Mouse (Mus musculus) erythroblast, embryonic 14.5 days (primary cell): Measurements from ENCODE around the gene Fam83e. TPM values are rescaled to one million over a fixed set of nuclear protein-coding genes. Genes with fewer than 3 reads are reported as not detected.

ENCODE experiments used
- H3K27me3 ChIP-seq: 2 replicates; pipeline ENCODE4 v1.6.1; 2012; ENCODE audit warnings: inconsistent platforms; ENCODE audit not compliant: control insufficient read depth
- H3K36me3 ChIP-seq: 2 replicates; pipeline ENCODE4 v1.6.1; 2012; ENCODE audit warnings: mild to moderate bottlenecking, inconsistent platforms; ENCODE audit not compliant: control insufficient read depth
- H3K4me1 ChIP-seq: 2 replicates; pipeline ENCODE4 v1.6.1; 2012; ENCODE audit warnings: inconsistent platforms; ENCODE audit not compliant: control insufficient read depth
- H3K4me3 ChIP-seq: replicated peaks from 2 replicates; pipeline ENCODE3; 2012; ENCODE audit warnings: moderate library complexity, mild to moderate bottlenecking, inconsistent platforms
- H3K9me3 ChIP-seq: 2 replicates; pipeline ENCODE4 v1.6.1; 2012; ENCODE audit warnings: low read length, inconsistent platforms, mixed read lengths; ENCODE audit not compliant: control insufficient read depth
- GATA1 ChIP-seq: IDR thresholded peaks from 2 replicates; pipeline ENCODE4 v1.6.1; 2012; ENCODE audit warnings: low read length, inconsistent platforms, mixed read lengths
- TAL1 ChIP-seq: IDR thresholded peaks from 3 replicates; pipeline ENCODE4 v1.6.1; 2012; ENCODE audit warnings: low read length, inconsistent platforms, mixed read lengths
- polyA plus RNA-seq: library from polyadenylated mRNA; stranded (reverse); fragments of >175 nt; gene quantifications from 2 replicates; pipeline ENCODE4 v1.2.3, GENCODE M21; 2012

The Fam83e gene
- polyA plus RNA-seq, 1 experiment, result 0.11 TPM

DNA sequence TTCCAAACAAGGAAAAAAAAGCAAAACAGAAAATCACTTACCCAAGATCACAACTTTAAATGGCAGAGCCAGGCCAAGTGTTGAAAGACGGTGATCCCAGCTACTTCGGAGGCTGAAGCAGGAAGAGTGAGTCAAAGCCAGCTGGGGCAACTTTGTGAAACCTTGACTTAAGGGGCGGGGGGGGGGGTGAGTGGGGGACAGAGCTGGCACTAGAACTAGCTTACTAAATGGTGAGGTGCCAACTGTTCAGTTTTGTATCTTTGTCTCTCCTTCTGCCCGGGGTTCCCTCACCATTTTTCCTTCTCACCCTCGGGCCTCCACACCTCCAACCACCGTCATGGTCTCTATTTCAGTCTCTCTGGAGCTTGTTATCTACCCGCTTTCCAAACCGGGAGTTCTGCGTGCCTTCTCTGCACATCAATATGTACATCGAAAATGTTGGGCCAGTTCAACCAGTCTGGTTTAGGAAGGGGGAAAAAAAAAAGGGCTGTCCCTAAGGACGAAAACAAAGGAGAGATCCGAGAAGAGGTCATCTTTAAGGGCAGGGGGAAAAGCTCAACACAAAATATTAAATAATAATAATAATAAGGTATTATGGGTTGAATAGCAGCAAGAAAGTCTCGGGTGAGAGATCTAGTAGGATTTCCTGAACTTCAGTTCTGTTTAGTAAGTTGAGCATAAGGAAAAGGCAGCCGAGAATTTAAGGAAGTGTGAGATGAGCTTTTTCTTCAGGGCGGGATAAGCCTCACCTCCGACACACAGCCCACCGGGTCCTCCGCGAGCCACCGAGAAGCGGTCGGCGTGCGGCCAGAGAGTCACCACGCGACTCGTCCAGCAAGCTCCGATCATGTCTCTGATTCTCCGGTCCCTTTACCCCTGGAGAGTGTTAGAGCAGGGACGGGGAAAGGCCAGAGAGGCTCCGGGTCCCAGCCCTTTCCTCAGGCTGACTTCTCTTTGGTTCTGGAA is 3.8 kb upstream of the Fam83e start:
- no peaks in the 10 kb centered on the region for H3K27me3 ChIP-seq
- peak overlapping the region; percentile 83 for H3K4me3 ChIP-seq
- peaks cover 56% of the 10 kb centered on the region for H3K36me3 ChIP-seq
- TF ChIP-seq TAL1 (no peak), GATA1 (no peak)
- H3K9me3 ChIP-seq, result no peaks in the 10 kb centered on the region
- H3K4me1 ChIP-seq, result peaks cover 74% of the 10 kb centered on the region

DNA sequence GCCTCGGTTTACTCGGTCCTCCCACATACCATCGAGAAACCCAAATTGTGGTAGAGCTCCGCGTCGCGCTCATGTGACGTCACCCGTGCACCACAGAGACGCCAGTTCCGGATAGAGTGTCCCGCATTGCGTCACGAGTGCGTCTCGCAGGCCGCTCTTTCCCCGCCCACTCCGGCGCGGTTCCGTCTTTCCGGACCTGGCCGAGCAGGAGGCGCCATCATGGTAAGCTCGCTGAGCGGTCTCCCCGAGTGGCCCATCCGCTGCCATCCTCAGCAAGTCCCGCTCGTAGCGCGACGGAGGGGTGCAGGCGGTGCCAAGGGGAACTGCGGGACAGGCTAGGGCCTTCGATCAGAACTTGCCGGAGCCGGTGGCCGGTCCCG is 3.1 kb upstream of the Fam83e start, which contains the start of gene Sphk2:
Gene Sphk2, minus strand, starts transcription at position 85 of the 380 bp plus-strand sequence.
- Histone ChIP-seq H3K9me3 (no peaks in the 10 kb centered on the region), H3K4me1 (peaks cover 67% of the 10 kb centered on the region), H3K4me3 (peak within 1 kb of the TSS; percentile 83), H3K36me3 (peaks cover 56% of the 10 kb centered on the region), H3K27me3 (no peaks in the 10 kb centered on the region)
- TF ChIP-seq TAL1 (no peak), GATA1 (no peak)

DNA sequence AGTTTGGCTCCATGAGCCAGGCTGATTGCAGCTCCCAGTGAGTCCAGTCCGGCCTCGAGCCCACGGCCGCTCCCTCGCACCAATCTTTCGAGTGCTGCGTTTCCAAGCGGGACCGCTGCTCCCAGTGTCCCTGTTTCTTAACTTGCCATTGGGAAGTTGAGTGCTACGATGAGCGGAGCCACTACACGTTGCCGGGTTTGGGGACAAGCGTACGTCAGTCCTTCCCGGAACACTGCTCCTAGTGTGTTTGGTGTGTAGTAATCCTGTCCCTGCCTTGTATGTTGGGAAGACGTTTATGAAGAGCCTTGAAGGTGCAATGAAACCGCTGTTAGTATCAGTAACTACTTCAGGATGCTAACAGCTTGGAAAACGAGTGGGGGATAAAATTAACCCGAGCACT is 2.7 kb upstream of the Fam83e start:
- TF ChIP-seq GATA1 (no peak), TAL1 (no peak)
- Histone ChIP-seq H3K36me3 (peaks cover 56% of the 10 kb centered on the region), H3K27me3 (no peaks in the 10 kb centered on the region), H3K9me3 (no peaks in the 10 kb centered on the region), H3K4me1 (peaks cover 63% of the 10 kb centered on the region), H3K4me3 (peak overlapping the region; percentile 83)

DNA sequence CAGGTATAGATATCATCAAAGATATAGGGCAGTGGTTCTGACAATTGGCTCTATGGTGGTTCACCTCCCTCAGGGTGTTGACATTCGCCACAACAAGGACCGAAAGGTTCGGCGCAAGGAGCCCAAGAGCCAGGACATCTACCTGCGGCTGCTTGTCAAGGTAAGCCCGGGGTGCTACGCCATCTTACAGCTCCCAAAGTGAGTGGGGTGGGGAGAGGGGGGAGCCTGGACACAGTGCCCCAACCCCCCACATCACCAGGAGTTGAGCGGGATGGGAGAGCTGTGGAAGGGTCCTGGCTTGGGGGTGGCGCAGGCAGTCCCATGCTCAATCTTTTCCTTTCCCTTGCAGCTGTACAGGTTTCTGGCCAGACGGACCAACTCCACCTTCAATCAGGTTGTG is 1.8 kb upstream of the Fam83e start:
- H3K4me1 ChIP-seq, result peaks cover 55% of the 10 kb centered on the region
- no peaks in the 10 kb centered on the region for H3K9me3 ChIP-seq
- peak overlapping the region; percentile 83 for H3K4me3 ChIP-seq
- TF ChIP-seq TAL1, result no peak
- H3K27me3 ChIP-seq, result no peaks in the 10 kb centered on the region
- peaks cover 56% of the 10 kb centered on the region for H3K36me3 ChIP-seq

DNA sequence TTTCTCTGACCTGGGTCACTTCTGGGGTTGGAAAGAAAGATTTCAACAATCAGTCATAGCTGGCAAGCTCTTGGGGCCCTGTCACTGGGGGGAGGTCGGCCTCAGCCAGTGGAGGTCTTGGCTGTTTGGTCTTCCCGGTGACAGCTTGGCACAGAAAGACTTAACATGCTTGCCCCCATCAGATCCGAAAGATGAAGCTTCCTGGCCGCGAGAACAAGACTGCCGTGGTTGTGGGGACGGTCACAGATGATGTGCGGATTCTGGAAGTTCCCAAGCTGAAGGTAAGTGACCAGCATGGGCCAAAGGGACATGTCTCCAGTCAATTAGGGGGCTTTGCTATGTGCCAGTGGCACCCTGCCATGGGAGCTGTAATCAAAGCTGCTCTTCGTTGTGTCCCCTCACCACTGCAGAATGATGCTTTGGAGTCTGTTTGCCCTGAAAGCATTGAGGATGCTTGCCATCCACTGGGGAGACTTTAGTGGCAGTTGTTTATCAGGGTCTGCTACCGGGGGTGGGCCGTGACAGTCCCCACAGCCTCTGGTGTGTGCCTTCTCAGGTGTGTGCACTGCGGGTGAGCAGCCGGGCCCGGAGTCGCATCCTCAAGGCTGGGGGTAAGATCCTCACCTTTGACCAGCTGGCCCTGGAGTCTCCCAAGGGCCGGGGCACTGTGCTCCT is 1.1 kb upstream of the Fam83e start:
- H3K27me3 ChIP-seq, result no peaks in the 10 kb centered on the region
- H3K36me3 ChIP-seq, result peaks cover 63% of the 10 kb centered on the region
- peak overlapping the region; percentile 83 for H3K4me3 ChIP-seq
- TF ChIP-seq GATA1, result no peak
- TF ChIP-seq TAL1, result no peak
- peaks cover 48% of the 10 kb centered on the region for H3K4me1 ChIP-seq
- no peaks in the 10 kb centered on the region for H3K9me3 ChIP-seq

DNA sequence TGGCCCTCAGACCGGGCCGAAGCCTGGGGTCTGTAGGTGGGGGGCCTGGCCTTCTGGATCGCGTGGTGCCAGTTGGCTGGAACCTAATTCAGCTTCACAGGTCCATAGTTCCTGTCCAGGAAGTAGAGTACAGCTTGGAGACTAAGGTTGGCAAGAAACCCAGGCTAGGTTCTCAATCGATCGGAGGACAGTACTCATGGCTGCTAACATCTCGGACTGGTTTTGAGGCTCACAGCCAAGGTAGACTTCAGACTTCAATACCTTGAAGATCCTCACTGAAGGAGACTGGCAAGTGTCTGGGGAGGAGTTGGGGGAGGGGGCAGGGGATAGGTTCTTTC is 191 bp downstream of the Fam83e start:
- no peak for TF ChIP-seq GATA1
- no peak for TF ChIP-seq TAL1
- H3K27me3 ChIP-seq, result no peaks in the 10 kb centered on the region
- H3K9me3 ChIP-seq, result no peaks in the 10 kb centered on the region
- peaks cover 76% of the 10 kb centered on the region for H3K36me3 ChIP-seq
- H3K4me3 ChIP-seq, result no peak overlapping the region
- H3K4me1 ChIP-seq, result peaks cover 35% of the 10 kb centered on the region

DNA sequence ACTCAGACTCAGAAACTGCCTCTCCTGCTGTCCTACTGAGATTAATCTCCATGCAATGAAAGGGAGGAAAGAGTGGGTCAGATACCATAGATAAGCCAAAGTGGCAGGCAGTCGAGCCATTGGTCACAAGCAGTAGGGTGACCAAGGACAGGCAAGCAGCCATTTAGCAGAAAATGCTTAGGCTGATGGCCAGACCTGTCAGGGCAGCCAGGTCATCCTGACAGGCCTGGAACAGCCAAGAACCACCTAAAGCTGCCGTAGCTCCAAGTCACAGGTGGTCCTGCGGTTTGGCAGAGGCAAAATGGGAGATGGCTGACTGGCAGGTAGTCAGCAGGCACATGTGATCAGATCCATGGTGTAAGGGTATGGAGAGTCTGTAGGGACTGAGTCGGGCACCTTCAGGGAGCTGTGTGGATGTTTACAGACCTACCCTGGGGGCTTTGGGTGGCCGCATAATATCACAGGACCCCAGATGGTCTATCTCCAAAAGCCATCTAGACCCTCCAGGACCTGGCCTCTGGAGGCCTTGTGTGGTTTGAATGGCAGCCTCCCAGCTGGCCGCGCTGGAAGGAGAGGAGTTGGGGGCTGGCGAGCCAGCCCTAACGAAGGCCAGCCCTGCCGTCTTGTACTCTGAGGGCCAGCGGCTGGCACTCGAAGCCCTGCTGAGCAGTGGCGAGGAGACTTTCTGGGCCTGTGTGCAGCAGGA is 783 bp downstream of the Fam83e start:
- TF ChIP-seq TAL1 (no peak), GATA1 (no peak)
- Histone ChIP-seq H3K36me3 (peaks cover 80% of the 10 kb centered on the region), H3K4me1 (peaks cover 29% of the 10 kb centered on the region), H3K27me3 (no peaks in the 10 kb centered on the region), H3K4me3 (no peak overlapping the region), H3K9me3 (no peaks in the 10 kb centered on the region)

DNA sequence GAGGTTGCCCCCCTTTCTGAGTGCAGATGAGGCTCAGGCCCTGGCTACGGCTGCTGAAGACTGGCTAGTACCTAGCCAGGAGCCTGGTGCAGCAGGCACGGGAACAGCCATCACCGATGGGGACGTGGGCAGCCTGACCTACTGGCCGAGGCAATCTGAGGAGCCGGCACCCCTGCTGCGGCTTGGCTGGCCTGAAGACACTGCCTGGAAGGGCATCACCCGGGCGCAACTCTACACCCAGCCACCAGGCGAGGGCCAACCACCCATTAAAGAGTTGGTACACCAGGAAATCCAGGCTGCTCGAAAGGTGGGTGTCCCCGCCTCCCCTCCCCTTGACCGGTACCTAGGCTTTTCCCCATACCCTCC is 1.3 kb downstream of the Fam83e start:
- Histone ChIP-seq H3K4me3 (no peak overlapping the region), H3K27me3 (no peaks in the 10 kb centered on the region), H3K4me1 (peaks cover 25% of the 10 kb centered on the region), H3K9me3 (no peaks in the 10 kb centered on the region), H3K36me3 (peaks cover 86% of the 10 kb centered on the region)
- TF ChIP-seq TAL1 (no peak), GATA1 (no peak)

DNA sequence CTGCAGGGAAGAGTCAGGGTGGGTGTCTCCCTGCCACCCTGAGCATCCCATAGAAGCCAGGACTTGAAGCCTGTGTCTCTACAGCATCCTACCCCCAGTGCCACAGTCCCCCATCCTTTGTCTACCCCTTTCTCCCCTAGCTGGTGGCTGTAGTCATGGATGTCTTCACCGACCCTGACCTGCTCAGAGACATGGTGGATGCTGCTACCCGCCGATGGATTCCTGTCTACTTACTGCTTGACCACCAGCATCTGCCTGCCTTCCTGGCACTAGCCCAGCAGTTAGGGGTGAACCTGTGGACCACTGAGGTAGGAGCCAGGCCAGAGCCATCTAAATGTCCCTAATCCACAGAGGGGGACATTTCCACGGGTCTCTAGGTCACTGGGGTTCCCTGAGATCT is 2.3 kb downstream of the Fam83e start:
- no peak overlapping the region for H3K4me3 ChIP-seq
- no peaks in the 10 kb centered on the region for H3K27me3 ChIP-seq
- H3K4me1 ChIP-seq, result peaks cover 23% of the 10 kb centered on the region

More for the DNA sequence above, 2.3 kb downstream of the Fam83e start:
- Histone ChIP-seq H3K36me3 (peaks cover 94% of the 10 kb centered on the region), H3K9me3 (no peaks in the 10 kb centered on the region)
- TF ChIP-seq GATA1 (no peak), TAL1 (no peak)
